Mouse (Mus musculus) yolk sac, embryonic 10.5 days (tissue): ENCODE measurements around the gene Sf1.

Experiments used
- DNase-seq: peaks from one replicate; pipeline ENCODE4 v3.0.0-alpha.2; 2017; ENCODE audit warnings: low spot score

Gene Sf1

DNA sequence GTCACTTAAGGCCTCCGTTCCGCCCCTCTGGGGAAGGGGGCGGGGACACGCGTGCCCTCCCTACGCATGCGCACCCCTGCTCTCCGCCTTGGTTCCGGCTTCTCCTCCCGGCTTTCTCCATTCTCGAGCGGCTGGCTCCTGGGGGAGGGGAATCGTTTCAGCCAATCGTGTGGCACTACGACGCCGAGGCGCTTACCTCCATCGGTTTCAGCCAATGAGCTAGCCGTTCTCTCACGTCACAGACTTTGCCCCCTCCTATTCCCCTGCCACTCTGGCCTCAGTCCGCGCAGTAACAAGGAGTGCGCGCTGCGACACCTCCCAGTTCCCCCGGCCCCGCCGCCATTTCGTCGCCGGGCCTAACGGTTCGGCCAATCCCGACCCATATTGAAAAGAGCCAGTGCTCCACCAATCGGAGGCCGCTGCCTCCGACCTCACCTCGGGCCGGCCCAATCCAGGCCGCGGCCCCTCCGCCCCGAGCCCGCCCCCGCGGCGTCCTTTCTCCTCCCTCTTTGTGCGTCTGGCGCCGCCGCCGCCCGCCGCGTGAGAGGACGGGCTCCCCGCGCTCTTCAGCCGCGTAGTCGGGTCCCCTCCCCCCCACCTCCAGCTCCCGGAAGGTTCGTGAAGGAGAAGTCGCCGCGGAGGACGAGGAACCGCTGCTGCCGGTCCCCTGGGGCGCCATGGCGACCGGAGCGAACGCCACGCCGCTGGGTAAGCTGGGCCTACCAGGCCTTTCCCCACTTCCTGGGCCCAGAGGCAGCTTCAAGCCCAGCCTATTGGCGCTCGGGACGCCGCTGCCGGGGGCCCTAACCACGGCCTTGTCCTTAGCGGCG lies at the start of gene Sf1:
Gene Sf1 (plus strand): TSS at position 280 of the 830 bp plus-strand sequence.
- DNase-seq, result peak; percentile 100

DNA sequence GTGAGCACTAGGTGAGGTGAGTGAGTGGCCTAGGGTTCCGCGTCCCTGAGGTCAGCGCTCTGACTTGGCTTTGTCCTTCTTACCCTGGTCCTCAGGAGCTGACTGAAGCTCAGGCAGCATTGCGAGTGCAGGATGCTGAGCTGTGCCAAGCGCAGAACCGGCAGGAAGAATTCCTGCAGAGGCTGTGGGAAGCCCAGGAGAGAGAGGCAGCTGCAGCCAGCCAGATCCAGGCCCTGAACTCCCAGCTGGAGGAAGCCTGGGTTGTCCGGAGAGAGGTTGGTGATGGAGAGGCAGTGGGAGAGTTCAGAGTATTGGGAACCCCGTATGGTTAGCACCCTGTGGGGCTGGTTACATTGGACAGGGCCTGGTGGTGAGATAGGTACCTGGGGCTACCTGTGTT lies 49.7 kb upstream of the Sf1 start:
- no peak for DNase-seq

DNA sequence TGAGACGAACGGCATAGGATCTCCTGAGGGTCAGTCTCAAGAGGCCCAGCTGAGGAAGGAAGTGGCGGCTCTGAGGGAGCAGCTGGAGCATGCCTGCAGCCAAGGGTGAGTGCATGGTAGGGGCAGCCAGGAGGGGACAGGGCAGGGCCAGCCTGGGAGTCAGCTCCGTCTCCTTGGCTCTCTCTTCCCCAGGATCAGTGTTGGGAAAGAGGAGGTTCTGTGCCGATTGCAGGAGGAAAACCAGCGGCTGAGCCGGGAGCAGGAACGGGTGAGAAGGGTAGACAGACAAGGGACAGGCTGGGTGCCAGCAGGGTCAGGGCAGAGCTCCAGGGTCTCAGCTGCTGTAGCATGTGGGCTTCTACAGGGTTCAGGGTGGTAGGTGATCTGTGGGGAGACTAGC lies 49.0 kb upstream of the Sf1 start:
- no peak for DNase-seq

DNA sequence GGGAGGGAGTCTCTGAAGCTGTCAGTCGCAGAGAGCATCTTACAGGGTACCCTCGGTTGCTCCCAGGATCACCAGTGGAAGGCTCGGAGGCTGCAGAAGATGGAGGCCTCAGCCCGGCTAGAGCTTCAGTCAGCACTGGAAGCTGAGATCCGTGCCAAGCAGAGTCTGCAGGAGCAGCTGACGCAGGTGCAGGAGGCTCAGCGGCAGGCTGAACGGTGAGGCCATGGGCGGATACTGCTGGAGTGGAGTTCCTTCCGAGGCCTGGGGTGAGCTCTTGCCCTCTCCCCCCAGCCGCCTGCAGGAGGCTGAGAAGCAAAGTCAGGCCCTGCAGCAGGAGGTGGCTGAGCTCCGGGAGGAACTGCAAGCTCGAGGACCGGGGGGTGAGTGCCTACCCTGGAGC lies 47.9 kb upstream of the Sf1 start:
- no peak for DNase-seq

DNA sequence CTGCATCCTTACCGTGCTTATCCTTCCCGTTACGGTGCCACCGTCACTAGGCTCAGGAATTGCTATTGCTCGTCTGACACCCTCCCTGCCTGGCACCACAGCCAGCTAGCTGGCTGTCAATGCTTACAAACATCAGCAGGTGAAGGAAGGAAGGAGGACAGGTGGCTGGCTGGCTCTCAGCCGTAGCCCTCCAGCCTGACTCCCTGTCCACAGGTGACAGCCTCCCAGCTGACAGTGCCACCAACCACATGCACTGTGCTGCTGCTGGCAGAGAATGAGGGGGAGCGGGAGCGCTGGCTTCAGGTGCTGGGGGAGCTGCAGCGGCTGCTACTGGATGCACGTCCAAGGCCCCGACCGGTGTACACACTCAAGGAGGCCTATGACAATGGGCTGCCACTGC lies 45.3 kb upstream of the Sf1 start:
- no peak for DNase-seq

DNA sequence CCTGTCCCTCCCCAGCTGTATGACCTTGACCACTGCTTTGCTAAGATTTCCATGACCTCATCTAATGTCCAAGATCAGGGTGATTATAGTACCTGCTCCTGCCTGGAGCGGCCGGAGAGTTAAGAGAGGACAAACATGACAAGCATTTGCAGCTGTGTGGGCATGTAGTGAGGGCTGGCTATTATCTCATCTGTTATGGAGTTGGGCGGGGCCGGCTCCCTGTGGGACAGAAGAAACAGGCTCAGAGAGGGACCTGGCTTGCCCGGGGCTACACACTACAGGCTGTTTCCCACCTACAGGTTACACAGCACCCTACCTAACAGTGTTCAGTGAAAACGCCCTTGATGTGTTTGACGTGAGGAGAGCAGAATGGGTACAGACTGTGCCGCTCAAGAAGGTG lies 42.1 kb upstream of the Sf1 start:
- DNase-seq, result no peak

DNA sequence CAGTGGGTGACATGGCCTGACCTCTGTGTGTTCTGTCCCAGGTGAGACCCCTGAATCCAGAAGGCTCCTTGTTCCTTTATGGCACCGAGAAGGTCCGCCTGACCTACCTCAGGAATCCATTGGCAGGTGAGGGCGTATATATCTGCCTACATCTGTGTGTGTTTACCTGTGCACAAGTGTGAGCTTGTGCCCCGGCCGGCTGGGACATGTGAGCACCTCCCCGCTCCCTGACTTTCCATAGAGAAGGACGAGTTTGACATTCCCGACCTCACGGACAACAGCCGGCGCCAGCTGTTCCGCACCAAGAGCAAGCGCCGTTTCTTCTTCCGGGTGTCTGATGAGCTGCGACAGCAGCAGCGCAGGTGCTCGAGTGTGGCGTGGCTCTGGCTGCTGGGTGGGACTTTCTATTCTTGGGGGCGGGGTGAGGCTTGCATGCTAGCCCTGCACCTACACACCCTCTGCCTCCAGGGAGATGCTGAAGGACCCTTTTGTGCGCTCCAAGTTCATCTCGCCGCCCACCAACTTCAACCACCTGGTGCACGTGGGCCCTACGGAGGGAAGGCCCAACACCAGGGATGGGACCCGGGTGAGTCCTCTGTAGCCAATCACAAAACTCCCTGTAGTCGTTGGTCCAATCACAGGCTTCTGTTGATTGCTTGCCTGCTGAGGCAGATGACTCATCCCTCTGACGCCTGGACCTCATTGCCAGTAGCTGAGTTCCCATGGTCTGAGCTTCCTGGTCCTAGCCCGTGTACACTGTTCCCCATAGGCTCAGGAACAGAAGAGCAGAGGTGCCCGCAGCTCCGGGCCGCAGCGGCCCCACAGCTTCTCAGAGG lies 41.5 kb upstream of the Sf1 start:
- DNase-seq, result no peak

DNA sequence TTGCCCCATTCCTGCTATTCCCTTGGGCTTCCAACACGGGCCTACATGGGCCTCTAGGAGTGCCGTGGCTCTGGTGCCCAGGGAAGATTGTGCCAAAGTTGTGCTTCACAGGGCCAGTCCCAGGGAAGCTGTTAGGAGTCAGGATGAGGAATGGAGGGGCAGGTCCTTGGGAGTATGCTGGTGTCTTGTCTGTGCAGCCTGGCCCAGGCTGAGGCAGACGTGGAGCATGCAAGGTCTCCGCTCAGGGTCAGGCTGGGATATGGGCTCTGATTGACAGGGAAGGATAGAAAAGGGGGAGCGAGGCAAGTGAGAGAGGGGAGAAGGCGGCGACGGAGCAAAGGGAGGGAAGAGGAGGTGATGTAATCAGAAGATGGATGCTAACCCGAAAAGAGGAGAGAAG lies 38.7 kb upstream of the Sf1 start:
- no peak for DNase-seq

DNA sequence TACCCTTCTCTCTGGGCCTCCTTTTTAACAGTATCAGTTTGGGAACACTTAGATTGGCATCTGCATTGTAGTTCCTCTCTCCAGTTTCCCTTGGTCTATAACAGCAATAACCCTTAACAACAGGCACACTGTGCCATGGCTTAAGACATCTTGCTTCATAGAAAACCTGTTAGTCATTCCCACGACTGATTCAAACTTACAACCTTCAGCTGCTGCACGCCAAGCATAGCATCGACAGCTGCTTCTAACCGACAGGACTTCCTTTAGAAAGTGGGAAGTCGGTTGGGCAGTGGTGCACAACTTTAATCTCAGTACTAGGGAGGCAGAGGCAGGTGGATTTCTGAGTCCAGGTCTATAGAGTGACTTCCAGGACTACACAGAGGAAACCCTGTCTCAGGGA lies 32.3 kb upstream of the Sf1 start:
- no peak for DNase-seq

DNA sequence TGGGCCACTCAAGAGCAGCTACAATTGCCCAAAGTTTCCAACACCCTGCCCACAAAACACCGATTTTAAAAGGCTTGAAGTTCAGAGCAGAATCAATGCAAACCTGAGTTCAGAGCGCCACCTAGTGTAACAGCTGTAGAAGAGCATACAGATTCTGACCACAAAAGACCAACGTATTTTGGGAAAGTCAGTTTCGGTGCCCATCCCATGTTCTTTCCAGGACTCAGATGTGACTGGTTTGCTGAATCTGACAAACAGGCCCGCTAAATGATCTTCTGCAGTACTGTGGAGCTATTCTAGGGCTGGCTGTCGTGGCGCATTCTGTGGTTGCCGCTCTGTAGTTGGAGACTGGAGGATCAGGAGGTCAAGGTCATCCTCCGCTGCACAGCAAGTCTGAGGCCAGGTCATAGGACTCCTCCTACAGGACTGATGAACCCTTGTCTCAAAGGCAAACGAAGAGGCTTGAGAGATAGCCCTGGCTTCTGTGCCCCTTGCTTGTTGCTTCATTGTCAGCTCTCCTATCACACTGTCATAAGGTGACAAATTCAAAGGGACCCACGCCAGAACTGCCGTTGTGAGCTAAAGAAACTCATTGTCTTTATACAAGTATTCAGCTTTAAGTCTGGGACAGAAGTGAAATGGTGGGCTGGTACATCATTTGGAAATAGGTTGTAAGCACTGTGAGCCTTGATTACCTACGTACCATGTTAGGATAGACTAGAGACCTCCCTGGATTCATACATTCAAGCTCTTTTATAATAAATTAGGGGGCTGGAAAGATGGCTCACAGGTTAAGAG lies 31.6 kb upstream of the Sf1 start:
- DNase-seq, result peak; percentile 60

DNA sequence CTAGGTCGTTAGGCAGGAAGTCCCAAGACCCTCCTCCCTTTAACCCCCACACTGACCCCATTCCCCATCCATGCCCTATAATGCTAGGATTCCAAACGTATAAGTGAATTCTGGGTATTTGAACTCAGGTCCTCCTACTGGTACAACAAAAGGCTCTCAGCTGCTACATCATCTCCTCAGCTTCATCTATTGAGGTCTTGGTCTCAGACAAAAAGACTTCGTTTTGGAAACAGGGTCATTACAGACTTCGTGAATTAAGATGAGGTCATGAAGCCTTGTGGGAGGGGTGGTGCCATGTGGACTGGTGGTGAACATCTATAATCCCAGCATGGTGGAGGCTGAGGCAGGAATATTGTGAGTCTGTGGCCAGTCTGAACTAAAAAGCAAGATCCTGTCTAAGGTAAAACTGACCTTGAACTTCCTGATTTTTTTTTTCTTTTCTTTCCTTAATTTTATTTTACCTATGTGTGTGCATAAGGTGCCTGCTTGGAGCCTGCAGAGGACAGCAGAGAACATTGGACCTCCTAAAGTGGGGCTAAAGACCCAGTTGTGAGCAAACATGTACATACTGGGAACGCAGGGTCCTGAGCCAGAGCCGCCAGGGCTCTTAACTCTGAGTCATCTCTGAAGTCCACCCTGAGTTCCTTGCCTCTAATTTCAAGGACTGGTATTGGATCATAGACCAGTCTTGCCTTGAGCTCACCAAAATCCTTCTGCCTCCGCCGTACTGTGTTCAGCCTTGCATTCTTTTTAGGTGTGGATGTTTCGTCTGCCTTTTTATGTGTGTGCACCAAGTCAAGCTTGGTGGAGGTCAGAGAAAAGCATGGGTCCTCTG lies 29.5 kb upstream of the Sf1 start:
- no peak for DNase-seq

DNA sequence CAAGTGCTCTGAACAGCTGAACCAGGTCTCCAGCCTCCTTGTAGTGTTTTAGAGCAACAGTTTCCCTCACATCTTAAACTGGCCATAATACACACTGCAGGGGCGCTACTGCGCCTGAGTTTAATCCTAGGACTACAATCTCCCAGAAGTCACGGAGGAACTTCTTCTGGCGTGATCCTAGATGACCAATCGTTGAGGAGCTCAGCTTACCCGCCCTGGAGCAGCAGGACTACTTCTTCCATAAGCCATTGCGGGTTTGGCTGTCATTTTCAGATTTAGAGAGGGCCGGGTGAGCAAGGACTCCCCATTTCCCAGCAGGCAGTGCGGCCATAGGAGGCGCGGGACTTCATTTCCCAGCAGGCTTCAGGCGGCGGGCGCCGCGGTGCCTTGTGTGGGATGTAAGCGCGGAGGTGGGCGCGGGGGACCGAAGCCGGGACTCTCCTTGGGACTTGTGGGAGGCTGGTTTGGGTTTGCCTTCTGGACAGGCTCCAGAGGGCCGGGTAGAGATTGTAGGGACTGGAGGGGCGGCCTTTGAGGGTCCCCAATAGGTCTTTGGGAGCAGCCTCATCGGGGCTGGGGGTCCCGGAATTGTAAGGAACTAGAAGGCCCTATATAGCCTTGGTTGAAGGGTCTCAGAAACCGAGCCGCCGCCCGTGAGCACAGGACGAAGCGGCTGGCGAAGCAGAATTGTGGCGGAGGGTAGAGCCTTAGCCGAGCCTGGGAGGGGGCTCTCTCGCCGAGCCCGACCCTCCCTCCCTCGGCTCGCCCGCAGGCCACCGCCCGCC lies 28.6 kb upstream of the Sf1 start, which contains the start of gene Men1:
Gene Men1 (plus strand): TSS at position 307 of the 785 bp plus-strand sequence.
- peak; percentile 96 for DNase-seq

DNA sequence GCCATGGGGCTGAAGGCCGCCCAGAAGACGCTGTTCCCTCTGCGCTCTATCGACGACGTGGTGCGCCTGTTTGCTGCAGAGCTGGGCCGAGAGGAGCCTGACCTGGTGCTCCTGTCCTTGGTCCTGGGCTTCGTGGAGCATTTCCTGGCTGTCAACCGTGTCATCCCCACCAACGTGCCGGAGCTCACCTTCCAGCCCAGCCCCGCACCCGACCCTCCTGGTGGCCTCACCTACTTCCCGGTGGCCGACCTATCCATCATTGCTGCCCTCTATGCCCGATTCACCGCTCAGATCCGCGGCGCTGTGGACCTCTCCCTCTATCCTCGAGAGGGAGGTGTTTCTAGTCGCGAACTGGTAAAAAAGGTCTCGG lies 28.0 kb upstream of the Sf1 start:
- no peak for DNase-seq

DNA sequence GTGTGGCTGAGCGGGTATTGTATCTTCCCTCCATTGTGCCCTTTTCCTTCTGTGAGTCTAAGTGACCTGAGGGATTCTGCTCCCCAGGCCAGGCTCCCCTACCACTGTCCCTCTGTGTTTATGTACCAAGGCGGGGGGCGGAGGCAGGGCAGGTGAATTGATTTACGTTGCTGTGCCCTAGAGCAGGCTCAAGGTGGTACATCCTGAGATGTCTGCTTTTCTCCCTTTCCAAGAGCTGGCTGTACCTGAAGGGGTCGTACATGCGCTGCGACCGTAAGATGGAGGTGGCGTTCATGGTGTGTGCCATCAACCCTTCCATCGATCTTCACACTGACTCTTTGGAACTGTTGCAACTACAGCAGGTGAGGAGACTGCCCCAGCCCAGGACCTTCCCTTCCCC lies 26.6 kb upstream of the Sf1 start:
- no peak for DNase-seq

DNA sequence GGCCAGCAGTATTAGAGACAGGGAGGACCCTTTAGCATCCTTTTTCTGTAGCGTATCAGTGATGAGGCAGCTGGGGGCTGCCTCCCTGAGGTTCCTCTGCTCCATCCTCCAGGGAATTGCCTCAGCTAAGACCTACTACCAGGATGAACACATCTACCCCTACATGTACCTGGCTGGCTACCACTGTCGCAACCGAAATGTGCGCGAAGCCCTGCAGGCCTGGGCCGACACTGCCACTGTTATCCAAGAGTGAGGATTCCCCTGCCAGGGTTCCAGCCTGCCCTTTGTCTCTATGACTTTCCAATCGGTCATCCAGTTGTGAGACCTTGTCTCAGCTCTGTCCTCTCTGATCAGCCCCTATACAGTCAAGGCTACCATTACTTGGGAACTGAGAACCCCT lies 25.3 kb upstream of the Sf1 start:
- no peak for DNase-seq

DNA sequence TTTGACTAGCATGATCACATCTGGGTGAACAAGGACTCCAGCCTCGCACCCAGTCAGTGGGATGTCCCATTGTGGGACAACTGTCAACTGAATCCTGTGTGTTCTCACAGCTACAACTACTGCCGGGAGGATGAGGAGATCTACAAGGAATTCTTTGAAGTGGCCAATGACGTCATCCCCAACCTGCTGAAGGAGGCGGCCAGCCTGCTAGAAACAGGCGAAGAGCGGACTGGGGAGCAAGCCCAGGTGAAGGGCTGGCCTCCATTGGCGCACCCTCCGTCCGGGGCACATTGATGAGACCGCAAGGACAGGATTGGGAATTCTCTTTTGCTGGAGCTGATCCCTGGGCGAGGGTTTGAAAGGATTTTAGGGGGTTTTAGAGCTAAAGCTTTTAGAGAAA lies 24.8 kb upstream of the Sf1 start:
- no peak for DNase-seq

DNA sequence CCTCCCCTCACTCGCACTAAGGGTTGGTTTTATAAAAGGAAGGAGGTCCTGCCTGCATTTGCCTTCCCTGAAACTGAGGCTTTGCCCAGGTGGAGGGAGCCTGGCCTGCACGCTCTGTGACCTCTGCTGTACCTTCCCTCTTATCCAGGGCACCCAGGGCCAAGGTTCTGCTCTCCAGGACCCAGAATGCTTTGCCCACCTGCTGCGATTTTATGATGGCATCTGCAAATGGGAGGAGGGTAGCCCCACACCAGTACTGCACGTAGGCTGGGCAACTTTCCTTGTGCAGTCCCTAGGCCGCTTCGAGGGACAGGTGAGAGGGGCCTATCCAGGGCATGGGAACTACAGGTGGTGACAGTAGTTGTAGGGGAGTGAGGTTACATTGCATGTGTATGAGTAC lies 24.3 kb upstream of the Sf1 start:
- DNase-seq, result no peak

DNA sequence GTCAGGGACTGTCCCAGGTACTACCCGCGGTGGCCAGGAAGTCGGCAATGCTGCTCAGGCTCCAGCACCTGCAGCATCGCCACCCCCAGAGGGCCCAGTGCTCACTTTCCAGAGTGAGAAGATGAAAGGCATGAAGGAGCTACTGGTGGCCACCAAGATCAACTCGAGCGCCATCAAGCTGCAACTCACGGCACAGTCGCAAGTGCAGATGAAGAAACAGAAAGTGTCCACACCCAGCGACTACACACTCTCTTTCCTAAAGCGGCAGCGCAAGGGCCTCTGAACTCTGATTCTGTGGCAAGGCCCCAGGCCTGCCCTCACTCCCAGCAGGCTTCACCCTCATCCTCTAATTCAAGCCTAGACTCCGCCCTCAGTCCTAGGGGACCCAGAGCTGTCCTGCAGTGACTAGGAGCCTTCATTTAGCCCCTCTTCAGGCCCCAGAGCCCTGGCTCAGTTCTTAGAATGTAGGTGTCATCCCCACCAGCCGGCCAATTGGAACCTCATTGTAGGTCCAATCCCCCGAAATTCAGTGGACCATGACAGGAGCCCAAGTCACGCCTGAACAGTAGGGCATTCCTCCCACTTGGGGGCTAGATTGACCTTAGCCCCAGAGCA lies 23.5 kb upstream of the Sf1 start:
- DNase-seq, result no peak

DNA sequence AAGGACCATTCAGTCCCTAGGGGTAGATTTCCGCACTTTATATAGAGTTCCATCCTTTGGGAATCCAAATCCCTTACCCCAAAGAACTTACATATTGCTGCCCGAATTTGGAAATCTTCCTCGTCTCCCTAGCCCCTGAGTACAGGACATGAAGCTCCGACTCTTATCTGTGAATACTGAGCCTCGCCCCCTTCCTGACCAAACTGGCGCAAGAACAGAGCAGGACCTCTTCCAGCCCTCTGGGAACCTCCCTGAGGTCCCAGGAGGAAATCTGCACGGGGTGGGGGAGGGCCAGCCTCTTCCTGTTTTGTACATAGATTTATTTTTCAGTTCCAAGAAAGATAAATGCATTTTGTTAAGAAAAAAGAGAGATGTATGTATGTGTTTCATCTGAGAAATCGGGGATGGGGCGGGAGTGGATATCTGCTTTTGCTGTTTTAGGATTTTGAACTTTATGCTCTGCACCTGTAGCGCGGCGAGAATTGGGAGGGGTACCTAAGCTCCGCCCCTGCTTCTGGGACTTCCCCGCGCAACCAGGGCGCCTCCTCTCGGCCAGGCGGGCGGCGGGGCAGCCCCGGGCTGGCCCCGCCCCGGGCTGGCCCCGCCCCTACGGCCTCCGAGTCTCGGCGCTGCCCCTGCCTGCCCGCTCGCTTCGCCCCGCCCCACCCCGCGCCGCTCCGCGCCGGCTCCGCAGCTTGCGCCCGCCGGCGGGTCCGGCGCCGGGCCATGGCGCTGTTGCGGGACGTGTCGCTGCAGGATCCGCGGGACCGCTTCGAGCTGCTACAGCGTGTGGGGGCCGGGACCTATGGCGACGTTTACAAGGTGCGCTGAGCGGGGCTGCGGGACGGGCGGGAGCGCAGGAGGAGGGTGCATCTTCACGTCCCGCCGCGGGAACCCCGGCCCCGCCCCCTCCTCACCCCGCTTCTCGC lies 22.7 kb upstream of the Sf1 start, which contains the start of gene Map4k2:
Gene Map4k2 (plus strand): TSS at position 612 of the 929 bp plus-strand sequence.
- DNase-seq, result peak; percentile 86
